In genomic region chr10:14087316-14087715, GRCm38 (mm10) we compare ENCODE assay signal across 17 mouse cellular contexts.
DNase-seq lines count a peak whose midpoint lies in the region; ATAC-seq and TF ChIP-seq lines count a peak whose summit lies in the region.
"Had no signal": no experiment of that assay in that cellular context is flagged by ENCODE, and none has a peak within 500 bp of the region (broad histone marks: within the 10 kb centered on the region; RNA-seq: fewer than 3 reads in every experiment).

No protein-coding gene starts in this region.

- peak overlapping the region; percentile 45 for H3K27ac ChIP-seq in heart, postnatal 0 days (ENCODE audit: low read depth)
- no peak overlapping the region for H3K27ac ChIP-seq in heart, embryonic 10.5 days
- peak overlapping the region; percentile 53 for H3K27ac ChIP-seq in spleen, adult 2 months (ENCODE audit: insufficient read depth, low read length)
- H3K27ac ChIP-seq: embryonic facial prominence, embryonic 13.5 days; midbrain, embryonic 10.5 days; neural tube, embryonic 12.5 days had no signal

- TF ChIP-seq EP300 in heart, postnatal 0 days (IDR thresholded peaks at IDR 0.05; ENCODE audit: low read depth): no peak

- H3K9ac ChIP-seq in heart, postnatal 0 days (replicated peaks; ENCODE audit: low read depth, low read length): no peak overlapping the region
- H3K9ac ChIP-seq: embryonic facial prominence, embryonic 13.5 days; neural tube, embryonic 12.5 days had no signal

- H3K4me2 ChIP-seq in heart, postnatal 0 days (ENCODE audit: low read depth, low read length): no peak overlapping the region
- H3K4me2 ChIP-seq: embryonic facial prominence, embryonic 13.5 days; neural tube, embryonic 12.5 days had no signal

- H3K4me3 ChIP-seq in heart, postnatal 0 days (ENCODE audit: low read depth, low read length): no peak overlapping the region
- no peak overlapping the region for H3K4me3 ChIP-seq in heart, embryonic 10.5 days
- no peak overlapping the region; the same call in 1 of the 2 replicates for H3K4me3 ChIP-seq in spleen, adult 2 months (ENCODE audit: extremely low read depth, insufficient read depth, insufficient read length)
- H3K4me3 ChIP-seq: embryonic facial prominence, embryonic 13.5 days; midbrain, embryonic 10.5 days; neural tube, embryonic 12.5 days had no signal

- DNase-seq in heart, postnatal 0 days (ENCODE audit: low spot score): no peak
- DNase-seq in heart, embryonic 10.5 days (ENCODE audit: low spot score): no peak
- DNase-seq in spleen, adult 2 months (ENCODE audit: low read depth in 1 of 2, low spot score in 2 of 2): no peak
- DNase-seq in spleen, adult 18-20 months: no peak
- peak; percentile 49 for DNase-seq in CD4-positive helper T cell, adult 2 months (ENCODE audit: low read depth, low spot score)
- DNase-seq in induced T-regulatory cell, adult 2 months (ENCODE audit: low read depth): peak; percentile 72
- DNase-seq in right cerebral cortex, postnatal 36 days (ENCODE audit: low spot score in 2 of 2): no peak
- DNase-seq: adrenal gland, postnatal 36 days; cerebellum, adult 9-10 months; gastrocnemius, postnatal 10 days; right cerebral cortex, postnatal 25 days; thymus, postnatal 14 days had no signal

- H3K27me3 ChIP-seq in heart, postnatal 0 days (ENCODE audit: control insufficient read depth, insufficient read depth, low read length): no peaks in the 10 kb centered on the region
- H3K27me3 ChIP-seq in heart, embryonic 10.5 days (ENCODE audit: insufficient read depth, poor library complexity, severe bottlenecking): no peaks in the 10 kb centered on the region
- H3K27me3 ChIP-seq in spleen, adult 2 months (ENCODE audit: control insufficient read depth, insufficient read depth, low read length): no peaks in the 10 kb centered on the region
- H3K27me3 ChIP-seq: embryonic facial prominence, embryonic 13.5 days; neural tube, embryonic 12.5 days; Patski had no signal

- TF ChIP-seq POLR2A in spleen, adult 2 months (IDR thresholded peaks at IDR 0.05; ENCODE audit: low read depth, low read length): no peak

- WGBS in heart, postnatal 0 days: 66% methylated on average over 7 of the region's 7 CpGs
- 75% methylated on average over 7 of the region's 7 CpGs for WGBS in heart, embryonic 10.5 days
- 31% methylated on average over 7 of the region's 7 CpGs for WGBS in spleen, adult 2 months

- no peak for ATAC-seq in heart, postnatal 0 days (ENCODE audit: insufficient read depth, low read depth)
- ATAC-seq: inflammation-experienced regulatory T-cells, adult 6 months; Patski had no signal

- no peaks in the 10 kb centered on the region for H3K36me3 ChIP-seq in heart, postnatal 0 days (replicated peaks; ENCODE audit: control insufficient read depth, insufficient read depth, low read length)
- H3K36me3 ChIP-seq in heart, embryonic 10.5 days: no peaks in the 10 kb centered on the region
- H3K36me3 ChIP-seq in spleen, adult 2 months (ENCODE audit: control insufficient read depth, insufficient read depth, low read length): no peaks in the 10 kb centered on the region
- H3K36me3 ChIP-seq: embryonic facial prominence, embryonic 13.5 days; midbrain, embryonic 10.5 days; neural tube, embryonic 12.5 days had no signal

- no peak for TF ChIP-seq CTCF in heart, postnatal 0 days (IDR thresholded peaks at IDR 0.05; ENCODE audit: low read depth)
- TF ChIP-seq CTCF in spleen, adult 2 months (IDR thresholded peaks at IDR 0.05; ENCODE audit: extremely low read depth, insufficient read depth, insufficient read length, insufficient replicate concordance): no peak

- no peaks in the 10 kb centered on the region for H3K4me1 ChIP-seq in heart, postnatal 0 days (ENCODE audit: control insufficient read depth, insufficient read depth)
- 0 out of 2 replicates have a peak, but pooled peaks cover 4% of the 10 kb centered on the region for H3K4me1 ChIP-seq in heart, embryonic 10.5 days
- H3K4me1 ChIP-seq in spleen, adult 2 months (ENCODE audit: control insufficient read depth, insufficient read depth, insufficient read length): peaks cover 25% of the 10 kb centered on the region
- H3K4me1 ChIP-seq: embryonic facial prominence, embryonic 13.5 days; midbrain, embryonic 10.5 days; neural tube, embryonic 12.5 days had no signal

- H3K9me3 ChIP-seq in heart, postnatal 0 days (replicated peaks; ENCODE audit: control insufficient read depth, low read length): peaks cover 3% of the 10 kb centered on the region; the same call in 1 of the 2 replicates
- H3K9me3 ChIP-seq in heart, embryonic 10.5 days: no peaks in the 10 kb centered on the region
- H3K9me3 ChIP-seq: embryonic facial prominence, embryonic 13.5 days; midbrain, embryonic 10.5 days; neural tube, embryonic 12.5 days had no signal

Comparison
In these comparisons a context has a peak if more than half of its experiments do, and no peak if none do; other contexts are left out.
1. DNase-seq: peak in CD4-positive helper T cell, adult 2 months (single experiment) and induced T-regulatory cell, adult 2 months (single experiment); none in heart, postnatal 0 days (single experiment), heart, embryonic 10.5 days (single experiment), spleen, adult 2 months (0 of 2), spleen, adult 18-20 months (0 of 2) and right cerebral cortex, postnatal 36 days (0 of 2).